In the genomic region with DNA sequence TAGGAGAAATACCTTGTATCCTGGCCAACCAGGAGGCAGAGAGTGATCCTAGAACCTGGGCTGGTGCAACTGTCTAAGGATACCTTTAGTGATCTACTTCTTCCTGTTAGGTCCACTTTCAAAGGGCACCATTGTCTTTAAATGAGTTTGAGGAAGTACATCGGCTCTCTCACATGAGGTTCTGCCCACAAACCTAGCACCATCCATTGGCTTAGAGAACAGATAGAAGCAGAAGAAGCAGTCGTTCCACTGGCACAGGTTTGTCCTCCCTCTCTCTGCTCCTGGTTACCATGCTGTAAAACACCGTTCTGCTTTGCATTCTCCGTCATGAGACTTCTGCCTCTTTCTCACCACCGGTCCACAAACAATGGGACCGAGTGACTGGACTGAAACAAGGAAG, we compare ENCODE assay signal across 24 mouse cellular contexts.
"Had no signal": no experiment of that assay in that cellular context is flagged by ENCODE, and none has a peak within 500 bp of the region (broad histone marks: within the 10 kb centered on the region; RNA-seq: fewer than 3 reads in every experiment).

No protein-coding gene starts in this region.

- H3K9me3 ChIP-seq: limb, embryonic 10.5 days; limb, embryonic 13.5 days; liver, embryonic 12.5 days; liver, embryonic 15.5 days; megakaryocyte, embryonic 14.5 days; midbrain, embryonic 10.5 days; midbrain, embryonic 13.5 days; stomach, embryonic 15.5 days had no signal

- H3K4me2 ChIP-seq: limb, embryonic 13.5 days; liver, embryonic 12.5 days; liver, embryonic 15.5 days; midbrain, embryonic 13.5 days; stomach, embryonic 15.5 days had no signal

- ATAC-seq: intestine, embryonic 16.5 days; liver, embryonic 12.5 days; midbrain, embryonic 13.5 days; midbrain, embryonic 16.5 days had no signal

- H3K27me3 ChIP-seq: limb, embryonic 13.5 days; liver, embryonic 12.5 days; liver, embryonic 15.5 days; megakaryocyte, embryonic 14.5 days; midbrain, embryonic 13.5 days; stomach, embryonic 15.5 days had no signal

- H3K27ac ChIP-seq: kidney, postnatal 0 days; layer of hippocampus, adult 2 months; limb, embryonic 10.5 days; limb, embryonic 13.5 days; liver, embryonic 12.5 days; liver, embryonic 15.5 days; midbrain, embryonic 10.5 days; midbrain, embryonic 13.5 days; stomach, embryonic 15.5 days had no signal

- H3K4me3 ChIP-seq: layer of hippocampus, adult 2 months; limb, embryonic 10.5 days; limb, embryonic 13.5 days; liver, embryonic 12.5 days; liver, embryonic 15.5 days; megakaryocyte, embryonic 14.5 days; midbrain, embryonic 10.5 days; midbrain, embryonic 13.5 days; myocyte; stomach, embryonic 15.5 days had no signal

- H3K9ac ChIP-seq: limb, embryonic 13.5 days; liver, embryonic 12.5 days; liver, embryonic 15.5 days; midbrain, embryonic 13.5 days; stomach, embryonic 15.5 days had no signal

- H3K36me3 ChIP-seq: limb, embryonic 10.5 days; limb, embryonic 13.5 days; liver, embryonic 12.5 days; liver, embryonic 15.5 days; midbrain, embryonic 10.5 days; midbrain, embryonic 13.5 days; stomach, embryonic 15.5 days had no signal

- H3K4me1 ChIP-seq: limb, embryonic 10.5 days; limb, embryonic 13.5 days; liver, embryonic 12.5 days; liver, embryonic 15.5 days; megakaryocyte, embryonic 14.5 days; midbrain, embryonic 10.5 days; midbrain, embryonic 13.5 days; stomach, embryonic 15.5 days had no signal

- DNase-seq: kidney, adult 2 months; kidney, postnatal 25 days; layer of hippocampus, adult 9-11 months; liver; lung, adult 2 months; lung, postnatal 14 days; lung, postnatal 4 days; right cerebral cortex, adult 18-20 months; right cerebral cortex, postnatal 14 days; right cerebral cortex, postnatal 4 days; thymus, postnatal 4 days had no signal
